Mouse (Mus musculus): Measurements from ENCODE around the gene Hkdc1.

Hkdc1 gene

DNA sequence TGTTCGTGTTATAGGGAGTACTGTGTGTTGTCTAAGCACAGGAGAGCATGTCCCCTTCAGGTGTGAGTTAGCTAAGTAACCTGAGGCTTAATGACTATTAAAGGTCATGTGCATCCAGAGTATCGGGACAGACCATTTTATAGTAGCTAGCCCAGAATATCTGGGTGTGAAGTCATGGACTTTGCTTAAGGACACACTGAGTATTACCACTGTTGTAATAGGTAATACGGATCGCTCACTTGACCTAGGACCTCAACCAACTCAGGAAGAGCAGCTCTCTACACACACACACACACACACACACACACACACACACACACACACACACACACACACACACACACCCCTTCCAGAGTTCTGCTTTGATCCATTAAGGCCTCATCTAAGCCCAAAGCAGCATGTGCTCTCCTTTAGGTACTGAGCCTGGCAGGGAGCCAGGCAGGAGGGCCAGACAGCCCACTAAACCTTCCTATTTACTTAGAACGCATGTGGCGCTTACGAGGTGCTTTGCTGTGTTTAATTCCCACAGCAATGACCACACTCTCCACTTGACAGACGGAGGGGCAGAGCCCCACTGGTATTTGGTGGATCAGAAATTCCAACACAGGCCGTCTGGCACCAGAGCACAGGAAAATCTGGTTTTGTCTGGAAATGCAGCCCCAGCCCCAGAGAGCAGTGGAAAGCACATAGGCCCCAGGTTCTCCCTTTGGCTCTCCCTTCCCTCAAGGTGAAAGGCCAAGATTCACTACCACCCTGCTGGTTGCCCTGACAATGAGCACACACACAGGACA, 3.0 kb upstream of the Hkdc1 start:
- Histone ChIP-seq H3K4me3 (replicated peaks; ENCODE audit: low read length) (no peak overlapping the region), H3K4me1 (replicated peaks; ENCODE audit: low read depth, low read length) (peaks cover 32% of the 10 kb centered on the region), H3K9me3 (ENCODE audit: low read length) (no peaks in the 10 kb centered on the region), H3K36me3 (ENCODE audit: insufficient read depth, low read length) (peaks cover 26% of the 10 kb centered on the region), H3K27me3 (ENCODE audit: insufficient read depth, low read length) (peaks cover 10% of the 10 kb centered on the region; the same call in 1 of the 2 replicates)
- TF ChIP-seq CTCF (conservative IDR thresholded peaks at IDR 0.05; ENCODE audit: low read length), result no peak

DNA sequence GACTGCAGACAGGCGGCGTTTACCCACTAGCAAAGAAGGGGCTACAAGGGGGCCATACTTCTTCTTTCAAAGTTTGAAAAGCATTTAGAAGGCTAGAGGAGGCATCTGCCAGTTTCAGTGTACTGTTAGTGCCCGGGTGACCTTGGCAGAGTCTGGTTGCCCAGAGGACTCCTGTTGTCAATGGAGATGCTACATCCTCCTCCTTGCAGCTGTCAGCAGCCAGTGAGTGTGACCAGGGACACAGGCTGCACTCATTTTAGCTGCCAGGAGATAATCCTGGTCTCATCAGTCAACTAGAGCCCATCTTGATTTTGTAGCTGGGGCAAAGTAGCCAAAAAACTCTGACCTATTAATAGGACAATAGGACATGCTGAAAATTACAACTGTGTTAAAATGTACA, 1.2 kb downstream of the Hkdc1 start:
- Histone ChIP-seq H3K4me1 (replicated peaks; ENCODE audit: low read depth, low read length) (peaks cover 7% of the 10 kb centered on the region), H3K9me3 (ENCODE audit: low read length) (no peaks in the 10 kb centered on the region), H3K4me3 (replicated peaks; ENCODE audit: low read length) (no peak overlapping the region), H3K36me3 (ENCODE audit: insufficient read depth, low read length) (no peaks in the 10 kb centered on the region), H3K27me3 (ENCODE audit: insufficient read depth, low read length) (peaks cover 16% of the 10 kb centered on the region; the same call in 1 of the 2 replicates)
- TF ChIP-seq POU5F1 (IDR thresholded peaks at IDR 0.05; ENCODE audit: borderline replicate concordance, low read length) (no peak), CTCF (conservative IDR thresholded peaks at IDR 0.05; ENCODE audit: low read length) (no peak), NANOG (IDR thresholded peaks at IDR 0.05; ENCODE audit: borderline replicate concordance, low read length) (no peak)

- TF ChIP-seq CTCF (conservative IDR thresholded peaks at IDR 0.05; ENCODE audit: low read length) (no peak), POU5F1 (IDR thresholded peaks at IDR 0.05; ENCODE audit: borderline replicate concordance, low read length) (no peak), NANOG (IDR thresholded peaks at IDR 0.05; ENCODE audit: borderline replicate concordance, low read length) (no peak)
- peaks cover 7% of the 10 kb centered on the region for H3K4me1 ChIP-seq (replicated peaks; ENCODE audit: low read depth, low read length)
- peaks cover 16% of the 10 kb centered on the region; the same call in 1 of the 2 replicates for H3K27me3 ChIP-seq (ENCODE audit: insufficient read depth, low read length)
- H3K36me3 ChIP-seq (ENCODE audit: insufficient read depth, low read length), result no peaks in the 10 kb centered on the region
- H3K4me3 ChIP-seq (replicated peaks; ENCODE audit: low read length), result no peak overlapping the region
- no peaks in the 10 kb centered on the region for H3K9me3 ChIP-seq (ENCODE audit: low read length)
Measured at GRCm38 (mm10) chr10:62420399-62420798, 1.9 kb downstream of the Hkdc1 start.

DNA sequence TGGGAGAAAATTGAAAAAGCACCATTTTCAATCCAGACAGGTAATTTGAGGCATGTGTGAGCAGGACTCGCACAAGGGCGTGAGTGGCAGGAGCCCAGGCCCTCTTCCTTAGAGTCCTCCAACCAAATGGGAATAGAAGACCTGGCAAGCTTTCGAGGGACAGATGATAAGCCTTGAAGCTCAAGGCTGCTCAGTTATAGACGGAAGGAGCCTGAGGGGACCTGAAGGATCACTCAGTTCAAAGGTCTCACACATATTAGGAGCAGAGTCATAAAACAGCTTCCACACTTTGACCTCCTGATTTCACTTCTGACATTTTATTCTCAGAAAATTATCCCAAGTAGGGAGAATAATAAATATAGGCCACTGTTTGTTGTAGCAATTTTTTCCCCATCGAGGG, 2.9 kb downstream of the Hkdc1 start:
- Histone ChIP-seq H3K27me3 (ENCODE audit: insufficient read depth, low read length) (peaks cover 16% of the 10 kb centered on the region; the same call in 1 of the 2 replicates), H3K4me3 (replicated peaks; ENCODE audit: low read length) (no peak overlapping the region), H3K4me1 (replicated peaks; ENCODE audit: low read depth, low read length) (peaks cover 7% of the 10 kb centered on the region), H3K9me3 (ENCODE audit: low read length) (no peaks in the 10 kb centered on the region), H3K36me3 (ENCODE audit: insufficient read depth, low read length) (no peaks in the 10 kb centered on the region)
- TF ChIP-seq NANOG (IDR thresholded peaks at IDR 0.05; ENCODE audit: borderline replicate concordance, low read length) (no peak), CTCF (conservative IDR thresholded peaks at IDR 0.05; ENCODE audit: low read length) (no peak), POU5F1 (IDR thresholded peaks at IDR 0.05; ENCODE audit: borderline replicate concordance, low read length) (no peak)

DNA sequence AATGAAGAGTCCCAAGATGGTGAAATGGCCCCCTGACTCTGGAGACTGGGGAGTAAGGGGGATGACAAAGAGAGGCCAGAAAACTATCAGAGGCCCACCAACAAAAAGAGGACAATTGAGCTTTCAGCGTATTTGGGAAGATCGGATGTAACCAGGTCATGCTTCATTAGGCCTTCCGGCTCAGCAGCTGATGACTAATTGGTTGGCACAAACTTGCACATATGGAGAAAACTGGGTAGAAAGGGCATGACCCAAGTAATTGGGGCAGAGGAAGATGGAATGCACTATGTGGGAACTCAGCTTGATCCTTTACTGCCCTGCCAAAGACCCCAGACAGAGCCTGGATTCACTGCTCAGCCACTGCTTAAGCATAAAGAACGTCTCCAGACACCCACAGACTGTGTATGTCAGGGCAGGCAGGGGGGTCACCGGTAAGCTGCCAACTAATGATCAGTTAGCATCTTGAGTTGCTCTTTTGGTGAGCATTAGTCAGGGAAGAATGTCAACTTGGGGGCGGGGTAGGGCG, 3.4 kb downstream of the Hkdc1 start:
- H3K27me3 ChIP-seq (ENCODE audit: insufficient read depth, low read length), result peaks cover 16% of the 10 kb centered on the region; the same call in 1 of the 2 replicates
- TF ChIP-seq POU5F1 (IDR thresholded peaks at IDR 0.05; ENCODE audit: borderline replicate concordance, low read length), result no peak
- TF ChIP-seq CTCF (conservative IDR thresholded peaks at IDR 0.05; ENCODE audit: low read length), result no peak
- TF ChIP-seq NANOG (IDR thresholded peaks at IDR 0.05; ENCODE audit: borderline replicate concordance, low read length), result no peak
- H3K4me3 ChIP-seq (replicated peaks; ENCODE audit: low read length), result no peak overlapping the region
- no peaks in the 10 kb centered on the region for H3K9me3 ChIP-seq (ENCODE audit: low read length)
- H3K4me1 ChIP-seq (replicated peaks; ENCODE audit: low read depth, low read length), result peaks cover 7% of the 10 kb centered on the region
- no peaks in the 10 kb centered on the region for H3K36me3 ChIP-seq (ENCODE audit: insufficient read depth, low read length)

GRCm38 (mm10) chr10:62413606-62413982, 8.7 kb downstream of the Hkdc1 start:
- Histone ChIP-seq H3K4me1 (replicated peaks; ENCODE audit: low read depth, low read length) (peaks cover 23% of the 10 kb centered on the region), H3K9me3 (ENCODE audit: low read length) (no peaks in the 10 kb centered on the region), H3K4me3 (replicated peaks; ENCODE audit: low read length) (no peak overlapping the region), H3K27me3 (ENCODE audit: insufficient read depth, low read length) (peaks cover 11% of the 10 kb centered on the region; the same call in 1 of the 2 replicates), H3K36me3 (ENCODE audit: insufficient read depth, low read length) (no peaks in the 10 kb centered on the region)
- TF ChIP-seq CTCF (conservative IDR thresholded peaks at IDR 0.05; ENCODE audit: low read length) (no peak), NANOG (IDR thresholded peaks at IDR 0.05; ENCODE audit: borderline replicate concordance, low read length) (no peak), POU5F1 (IDR thresholded peaks at IDR 0.05; ENCODE audit: borderline replicate concordance, low read length) (no peak)

GRCm38 (mm10) chr10:62412906-62413605, 9.2 kb downstream of the Hkdc1 start:
- Histone ChIP-seq H3K4me3 (replicated peaks; ENCODE audit: low read length) (no peak overlapping the region), H3K4me1 (replicated peaks; ENCODE audit: low read depth, low read length) (peaks cover 23% of the 10 kb centered on the region)
- TF ChIP-seq POU5F1 (IDR thresholded peaks at IDR 0.05; ENCODE audit: borderline replicate concordance, low read length) (no peak), CTCF (conservative IDR thresholded peaks at IDR 0.05; ENCODE audit: low read length) (no peak), NANOG (IDR thresholded peaks at IDR 0.05; ENCODE audit: borderline replicate concordance, low read length) (no peak)

More at GRCm38 (mm10) chr10:62412906-62413605, 9.2 kb downstream of the Hkdc1 start:
- Histone ChIP-seq H3K27me3 (ENCODE audit: insufficient read depth, low read length) (peaks cover 13% of the 10 kb centered on the region; the same call in 1 of the 2 replicates), H3K36me3 (ENCODE audit: insufficient read depth, low read length) (no peaks in the 10 kb centered on the region), H3K9me3 (ENCODE audit: low read length) (no peaks in the 10 kb centered on the region)

All from E14TG2a.4 (cell line).